ENCODE assay signal across 14 mouse cellular contexts in the genomic region with DNA sequence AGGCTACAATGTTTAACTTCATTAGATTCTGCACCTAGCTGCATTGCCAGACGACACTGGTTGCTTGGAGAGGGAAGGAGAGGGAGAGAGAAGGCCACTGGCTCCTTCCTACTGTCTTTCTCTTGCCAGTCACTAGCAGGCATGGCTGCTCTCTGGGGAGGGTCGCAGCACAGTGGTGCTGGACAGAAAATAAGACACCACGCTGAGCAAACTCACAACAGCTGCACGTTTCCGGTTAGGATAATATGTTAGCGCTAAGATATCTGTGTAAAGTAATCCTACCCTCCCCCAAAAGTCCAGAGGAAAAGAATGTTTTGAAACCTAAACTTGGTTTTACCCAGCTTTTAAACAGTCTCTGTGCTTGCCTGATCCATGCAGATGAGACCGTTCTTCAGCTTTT.
A peak's percentile ranks its signal among the peaks of the same experiment; 100 is the strongest.
DNase-seq lines count a peak whose midpoint lies in the region; ATAC-seq lines count a peak whose summit lies in the region.
"Had no signal": no experiment of that assay in that cellular context is flagged by ENCODE, and none has a peak within 500 bp of the region (broad histone marks: within the 10 kb centered on the region; RNA-seq: fewer than 3 reads in every experiment).

No protein-coding gene starts in this region.

- 45% methylated on average over 7 of the region's 7 CpGs for WGBS in hindbrain, embryonic 10.5 days
- WGBS in hindbrain, embryonic 14.5 days, result 29% methylated on average over 7 of the region's 7 CpGs
- 30% methylated on average over 7 of the region's 7 CpGs for WGBS in midbrain, embryonic 14.5 days
- 37% methylated on average over 7 of the region's 7 CpGs for WGBS in midbrain, embryonic 15.5 days
- 15% methylated on average over 7 of the region's 7 CpGs for whole genome bisulfite sequencing in embryonic facial prominence, embryonic 11.5 days
- 39% methylated on average over 7 of the region's 7 CpGs for WGBS in limb, embryonic 12.5 days

- no peaks in the 10 kb centered on the region for H3K9me3 ChIP-seq in hindbrain, embryonic 10.5 days
- no peaks in the 10 kb centered on the region for H3K9me3 ChIP-seq in hindbrain, embryonic 14.5 days (ENCODE audit: control insufficient read depth, low read length)
- H3K9me3 ChIP-seq in midbrain, embryonic 14.5 days (ENCODE audit: control insufficient read depth, low read length), result no peaks in the 10 kb centered on the region
- no peaks in the 10 kb centered on the region for H3K9me3 ChIP-seq in midbrain, embryonic 15.5 days
- no peaks in the 10 kb centered on the region for H3K9me3 ChIP-seq in embryonic facial prominence, embryonic 11.5 days (replicated peaks; ENCODE audit: control insufficient read depth, low read length)
- no peaks in the 10 kb centered on the region for H3K9me3 ChIP-seq in limb, embryonic 12.5 days

- no peaks in the 10 kb centered on the region for H3K36me3 ChIP-seq in hindbrain, embryonic 10.5 days
- H3K36me3 ChIP-seq in hindbrain, embryonic 14.5 days (replicated peaks; ENCODE audit: control insufficient read depth, insufficient read depth), result no peaks in the 10 kb centered on the region
- H3K36me3 ChIP-seq in midbrain, embryonic 14.5 days (ENCODE audit: control insufficient read depth, insufficient read depth, low read length), result no peaks in the 10 kb centered on the region
- no peaks in the 10 kb centered on the region for H3K36me3 ChIP-seq in midbrain, embryonic 15.5 days (replicated peaks)
- H3K36me3 ChIP-seq in embryonic facial prominence, embryonic 11.5 days (replicated peaks; ENCODE audit: control insufficient read depth, insufficient read depth, low read depth, low read length), result no peaks in the 10 kb centered on the region
- peaks cover 7% of the 10 kb centered on the region; the same call in 1 of the 2 replicates for H3K36me3 ChIP-seq in limb, embryonic 12.5 days

- ATAC-seq in hindbrain, embryonic 14.5 days (ENCODE audit: low FRiP score), result no peak
- no peak for ATAC-seq in midbrain, embryonic 14.5 days (ENCODE audit: low FRiP score, low TSS enrichment)
- no peak for ATAC-seq in midbrain, embryonic 15.5 days (replicated peaks)
- 0 out of 2 replicates have a peak, but pooled peaks have one; percentile 52 for ATAC-seq in embryonic facial prominence, embryonic 11.5 days (replicated peaks; ENCODE audit: insufficient number of reproducible peaks, low FRiP score, low TSS enrichment, low read depth)
- no peak for ATAC-seq in limb, embryonic 12.5 days (ENCODE audit: insufficient number of reproducible peaks, insufficient read depth, low FRiP score, low TSS enrichment, low read depth)
- ATAC-seq: forebrain, embryonic 14.5 days; Patski had no signal

- H3K4me2 ChIP-seq in hindbrain, embryonic 14.5 days (replicated peaks), result no peak overlapping the region
- no peak overlapping the region for H3K4me2 ChIP-seq in midbrain, embryonic 14.5 days (ENCODE audit: low read length)
- H3K4me2 ChIP-seq in midbrain, embryonic 15.5 days, result no peak overlapping the region
- no peak overlapping the region for H3K4me2 ChIP-seq in embryonic facial prominence, embryonic 11.5 days (ENCODE audit: low read depth, low read length)
- H3K4me2 ChIP-seq in limb, embryonic 12.5 days, result no peak overlapping the region

- no peaks in the 10 kb centered on the region for H3K27me3 ChIP-seq in hindbrain, embryonic 10.5 days (ENCODE audit: insufficient read depth, poor library complexity, severe bottlenecking)
- H3K27me3 ChIP-seq in hindbrain, embryonic 14.5 days (ENCODE audit: control insufficient read depth, insufficient read depth, low read length), result no peaks in the 10 kb centered on the region
- H3K27me3 ChIP-seq in midbrain, embryonic 14.5 days (ENCODE audit: control insufficient read depth, insufficient read depth, low read length), result no peaks in the 10 kb centered on the region
- no peaks in the 10 kb centered on the region for H3K27me3 ChIP-seq in midbrain, embryonic 15.5 days (replicated peaks)
- H3K27me3 ChIP-seq in embryonic facial prominence, embryonic 11.5 days (ENCODE audit: control insufficient read depth, insufficient read depth, low read length), result no peaks in the 10 kb centered on the region
- H3K27me3 ChIP-seq in limb, embryonic 12.5 days, result no peaks in the 10 kb centered on the region
- H3K27me3 ChIP-seq: Patski had no signal

- H3K4me1 ChIP-seq in hindbrain, embryonic 10.5 days (replicated peaks), result peaks cover 45% of the 10 kb centered on the region
- H3K4me1 ChIP-seq in hindbrain, embryonic 14.5 days (replicated peaks; ENCODE audit: control insufficient read depth, insufficient read depth, low read length), result peaks cover 27% of the 10 kb centered on the region
- peaks cover 29% of the 10 kb centered on the region for H3K4me1 ChIP-seq in midbrain, embryonic 14.5 days (ENCODE audit: control insufficient read depth, insufficient read depth, low read length)
- peaks cover 36% of the 10 kb centered on the region for H3K4me1 ChIP-seq in midbrain, embryonic 15.5 days
- peaks cover 13% of the 10 kb centered on the region for H3K4me1 ChIP-seq in embryonic facial prominence, embryonic 11.5 days (ENCODE audit: control insufficient read depth, insufficient read depth, low read length)
- peaks cover 58% of the 10 kb centered on the region for H3K4me1 ChIP-seq in limb, embryonic 12.5 days (replicated peaks)

- peak overlapping the region; percentile 76 for H3K27ac ChIP-seq in hindbrain, embryonic 10.5 days
- H3K27ac ChIP-seq in hindbrain, embryonic 14.5 days, result no peak overlapping the region
- no peak overlapping the region for H3K27ac ChIP-seq in midbrain, embryonic 14.5 days (replicated peaks; ENCODE audit: low read depth, low read length)
- H3K27ac ChIP-seq in midbrain, embryonic 15.5 days, result no peak overlapping the region
- H3K27ac ChIP-seq in embryonic facial prominence, embryonic 11.5 days (replicated peaks; ENCODE audit: low read depth, low read length), result no peak overlapping the region
- peak overlapping the region; percentile 51; the same call in 1 of the 2 replicates for H3K27ac ChIP-seq in limb, embryonic 12.5 days

- no peak overlapping the region for H3K4me3 ChIP-seq in hindbrain, embryonic 10.5 days
- no peak overlapping the region for H3K4me3 ChIP-seq in hindbrain, embryonic 14.5 days (replicated peaks; ENCODE audit: low read length)
- no peak overlapping the region for H3K4me3 ChIP-seq in midbrain, embryonic 14.5 days (replicated peaks; ENCODE audit: low read depth, low read length)
- H3K4me3 ChIP-seq in midbrain, embryonic 15.5 days, result no peak overlapping the region
- no peak overlapping the region for H3K4me3 ChIP-seq in embryonic facial prominence, embryonic 11.5 days (ENCODE audit: low read depth, low read length)
- H3K4me3 ChIP-seq in limb, embryonic 12.5 days (replicated peaks), result no peak overlapping the region

- H3K9ac ChIP-seq in hindbrain, embryonic 14.5 days, result no peak overlapping the region
- H3K9ac ChIP-seq in midbrain, embryonic 14.5 days (replicated peaks; ENCODE audit: low read length), result no peak overlapping the region
- H3K9ac ChIP-seq in midbrain, embryonic 15.5 days, result no peak overlapping the region
- 0 out of 2 replicates have a peak overlapping the region, but pooled peaks have one; percentile 32 for H3K9ac ChIP-seq in embryonic facial prominence, embryonic 11.5 days (replicated peaks; ENCODE audit: low read length)
- H3K9ac ChIP-seq in limb, embryonic 12.5 days (replicated peaks), result no peak overlapping the region

- DNase-seq in hindbrain, embryonic 10.5 days (ENCODE audit: low spot score), result peak; percentile 15
- no peak for DNase-seq in hindbrain, embryonic 14.5 days (ENCODE audit: low spot score)
- DNase-seq in midbrain, embryonic 14.5 days, result peak; percentile 34
- DNase-seq in embryonic facial prominence, embryonic 11.5 days (ENCODE audit: low spot score), result peak; percentile 71
- DNase-seq in gastrocnemius, postnatal 4 days (ENCODE audit: low spot score in 2 of 2), result no peak
- DNase-seq in right cerebral cortex, adult 18-20 months, result no peak
- DNase-seq: gastrocnemius, postnatal 14 days; liver; lung, postnatal 4 days; right cerebral cortex, postnatal 25 days had no signal

Comparison
In these comparisons a context has a peak if more than half of its experiments do, and no peak if none do; other contexts are left out.
1. DNase-seq: peak in hindbrain, embryonic 10.5 days (single experiment), midbrain, embryonic 14.5 days (single experiment) and embryonic facial prominence, embryonic 11.5 days (single experiment); none in hindbrain, embryonic 14.5 days (single experiment), gastrocnemius, postnatal 4 days (0 of 2) and right cerebral cortex, adult 18-20 months (single experiment).
2. H3K27ac ChIP-seq: peak in hindbrain, embryonic 10.5 days (single experiment) and limb, embryonic 12.5 days (single experiment); none in hindbrain, embryonic 14.5 days (single experiment), midbrain, embryonic 14.5 days (single experiment), midbrain, embryonic 15.5 days (single experiment) and embryonic facial prominence, embryonic 11.5 days (single experiment).